Mouse (Mus musculus): Measurements from ENCODE around the gene Trim65. TPM values are rescaled to one million over a fixed set of nuclear protein-coding genes. Genes with fewer than 3 reads are reported as not detected.
"Not testable (repeated sequence)": the region's sequence is repeated elsewhere in the genome, so short reads cannot be mapped to it uniquely, and the experiment has no call there.

The Trim65 gene
- polyA plus RNA-seq, 1 experiment from 2014 or later, result 1.2 TPM

- H3K4me2 ChIP-seq (ENCODE audit: low read depth, low read length), result no peak overlapping the region
These were observed 34.5 kb downstream of the Trim65 start for GRCm38 (mm10) chr11:116096213-116097108.

GRCm38 (mm10) chr11:116095573-116095972 lies 35.4 kb downstream of the Trim65 start:
- DNase-seq (peak; percentile 33), ATAC-seq (0 out of 2 replicates have a peak, but pooled peaks have one; percentile 5)
- H3K4me1 ChIP-seq (ENCODE audit: insufficient read depth), result peaks cover 24% of the 10 kb centered on the region
- no peaks in the 10 kb centered on the region for H3K27me3 ChIP-seq (ENCODE audit: insufficient read depth, low read length)
- H3K4me3 ChIP-seq (ENCODE audit: low read depth, low read length), result no peak overlapping the region
- H3K9me3 ChIP-seq (ENCODE audit: low read length), result peaks cover 3% of the 10 kb centered on the region
- no peaks in the 10 kb centered on the region for H3K36me3 ChIP-seq (replicated peaks; ENCODE audit: insufficient read depth, low read length)
- WGBS (ENCODE audit: insufficient replicate concordance), result 32% methylated on average over 3 of the region's 3 CpGs
- no peak overlapping the region for H3K27ac ChIP-seq (ENCODE audit: low read depth)
- TF ChIP-seq CTCF (IDR thresholded peaks at IDR 0.05; ENCODE audit: low read depth), result no peak
- TF ChIP-seq EP300 (IDR thresholded peaks at IDR 0.05; ENCODE audit: low read depth), result no peak
- no peak overlapping the region for H3K4me2 ChIP-seq (ENCODE audit: low read depth, low read length)
- no peak overlapping the region for H3K9ac ChIP-seq (replicated peaks)

More at GRCm38 (mm10) chr11:116096213-116097108, 34.5 kb downstream of the Trim65 start:
- Histone ChIP-seq H3K4me3 (ENCODE audit: low read depth, low read length) (no peak overlapping the region), H3K9me3 (ENCODE audit: low read length) (peaks cover 3% of the 10 kb centered on the region), H3K27me3 (ENCODE audit: insufficient read depth, low read length) (no peaks in the 10 kb centered on the region), H3K4me1 (ENCODE audit: insufficient read depth) (peaks cover 30% of the 10 kb centered on the region), H3K27ac (ENCODE audit: low read depth) (0 out of 2 replicates have a peak overlapping the region, but pooled peaks have one; percentile 24), H3K9ac (replicated peaks) (no peak overlapping the region), H3K36me3 (replicated peaks; ENCODE audit: insufficient read depth, low read length) (no peaks in the 10 kb centered on the region)
- TF ChIP-seq EP300 (IDR thresholded peaks at IDR 0.05; ENCODE audit: low read depth) (no peak), CTCF (IDR thresholded peaks at IDR 0.05; ENCODE audit: low read depth) (peak; percentile 71)
- 70% methylated on average over 5 of the region's 5 CpGs for WGBS (ENCODE audit: insufficient replicate concordance)
- no peak for ATAC-seq
- DNase-seq, result peak; percentile 75

GRCm38 (mm10) chr11:116093771-116094565 lies 37.0 kb downstream of the Trim65 start:
- WGBS (ENCODE audit: insufficient replicate concordance), result 22% methylated on average over 16 of the region's 16 CpGs
- no peaks in the 10 kb centered on the region for H3K27me3 ChIP-seq (ENCODE audit: insufficient read depth, low read length)
- H3K4me1 ChIP-seq (ENCODE audit: insufficient read depth), result peaks cover 12% of the 10 kb centered on the region
- peak overlapping the region; percentile 35; the same call in 1 of the 2 replicates for H3K9ac ChIP-seq (replicated peaks)
- no peak; the same call in 1 of the 2 replicates for ATAC-seq
- H3K4me3 ChIP-seq (ENCODE audit: low read depth, low read length), result no peak overlapping the region
- TF ChIP-seq CTCF (IDR thresholded peaks at IDR 0.05; ENCODE audit: low read depth) (no peak), EP300 (IDR thresholded peaks at IDR 0.05; ENCODE audit: low read depth) (peak; percentile 46; the same call in 1 of the 2 replicates)
- H3K4me2 ChIP-seq (ENCODE audit: low read depth, low read length), result peak overlapping the region; percentile 49
- DNase-seq, result no peak
- no peaks in the 10 kb centered on the region for H3K36me3 ChIP-seq (replicated peaks; ENCODE audit: insufficient read depth, low read length)
- H3K27ac ChIP-seq (ENCODE audit: low read depth), result peak overlapping the region; percentile 72
- peaks cover 3% of the 10 kb centered on the region for H3K9me3 ChIP-seq (ENCODE audit: low read length)

- H3K36me3 ChIP-seq (replicated peaks; ENCODE audit: insufficient read depth, low read length); DNase-seq; H3K9ac ChIP-seq (replicated peaks); ATAC-seq; H3K9me3 ChIP-seq (ENCODE audit: low read length); H3K4me3 ChIP-seq (ENCODE audit: low read depth, low read length); H3K4me2 ChIP-seq (ENCODE audit: low read depth, low read length); H3K27me3 ChIP-seq (ENCODE audit: insufficient read depth, low read length); H3K27ac ChIP-seq (ENCODE audit: low read depth): not testable (repeated sequence)
- WGBS (ENCODE audit: insufficient replicate concordance), result 85% methylated on average over 6 of the region's 6 CpGs
- peaks cover 20% of the 10 kb centered on the region for H3K4me1 ChIP-seq (ENCODE audit: insufficient read depth)
These were observed 38.0 kb downstream of the Trim65 start for GRCm38 (mm10) chr11:116092959-116093358.

GRCm38 (mm10) chr11:116091591-116091990 lies 39.3 kb downstream of the Trim65 start:
- H3K9ac ChIP-seq (replicated peaks), result no peak overlapping the region
- no peak overlapping the region for H3K4me2 ChIP-seq (ENCODE audit: low read depth, low read length)
- H3K27ac ChIP-seq (ENCODE audit: low read depth), result no peak overlapping the region
- ATAC-seq (no peak), DNase-seq (no peak)
- H3K27me3 ChIP-seq (ENCODE audit: insufficient read depth, low read length), result no peaks in the 10 kb centered on the region
- H3K4me1 ChIP-seq (ENCODE audit: insufficient read depth), result peaks cover 25% of the 10 kb centered on the region
- no peak overlapping the region for H3K4me3 ChIP-seq (ENCODE audit: low read depth, low read length)
- peaks cover 2% of the 10 kb centered on the region for H3K9me3 ChIP-seq (ENCODE audit: low read length)
- H3K36me3 ChIP-seq (replicated peaks; ENCODE audit: insufficient read depth, low read length), result no peaks in the 10 kb centered on the region
- TF ChIP-seq CTCF (IDR thresholded peaks at IDR 0.05; ENCODE audit: low read depth), result no peak
- no peak for TF ChIP-seq EP300 (IDR thresholded peaks at IDR 0.05; ENCODE audit: low read depth)
- 81% methylated on average over 6 of the region's 6 CpGs for WGBS (ENCODE audit: insufficient replicate concordance)

DNA sequence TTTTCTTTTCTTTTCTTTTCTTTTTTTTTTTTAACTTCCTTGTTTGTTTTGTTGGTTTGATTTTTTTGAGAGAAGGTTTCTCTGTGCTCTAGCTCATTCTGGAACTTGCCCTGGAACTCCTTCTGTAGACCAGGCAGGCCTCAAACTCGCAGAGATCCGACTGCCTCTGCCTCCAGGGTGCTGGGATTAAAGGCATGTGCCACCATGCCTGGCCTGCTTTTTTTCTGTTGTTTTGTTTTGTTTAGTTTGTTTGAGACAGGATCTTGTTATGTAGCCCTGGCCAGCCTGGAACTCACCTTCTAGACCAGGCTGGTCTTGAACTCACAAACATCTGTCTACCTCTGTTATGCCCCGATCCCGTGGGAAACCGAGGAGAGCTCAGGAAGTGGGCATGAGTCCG lies 41.4 kb downstream of the Trim65 start:
- no peak for ATAC-seq
- DNase-seq, result no peak
- no peaks in the 10 kb centered on the region for H3K9me3 ChIP-seq (ENCODE audit: low read length)
- TF ChIP-seq EP300 (IDR thresholded peaks at IDR 0.05; ENCODE audit: low read depth), result no peak
- TF ChIP-seq CTCF (IDR thresholded peaks at IDR 0.05; ENCODE audit: low read depth), result no peak
- peaks cover 8% of the 10 kb centered on the region for H3K36me3 ChIP-seq (replicated peaks; ENCODE audit: insufficient read depth, low read length)
- WGBS (ENCODE audit: insufficient replicate concordance), result 85% methylated on average over 6 of the region's 6 CpGs
- H3K27ac ChIP-seq (ENCODE audit: low read depth), result peak overlapping the region; percentile 14; the same call in 1 of the 2 replicates
- no peak overlapping the region for H3K9ac ChIP-seq (replicated peaks)
- H3K4me1 ChIP-seq (ENCODE audit: insufficient read depth), result peaks cover 40% of the 10 kb centered on the region
- H3K4me3 ChIP-seq (ENCODE audit: low read depth, low read length), result no peak overlapping the region
- H3K27me3 ChIP-seq (ENCODE audit: insufficient read depth, low read length), result no peaks in the 10 kb centered on the region
- no peak overlapping the region for H3K4me2 ChIP-seq (ENCODE audit: low read depth, low read length)
